Mouse (Mus musculus) gastrocnemius, postnatal 4 days (tissue): Measurements from ENCODE around the gene Olfr1065. TPM values are rescaled to one million over a fixed set of nuclear protein-coding genes. Genes with fewer than 3 reads are reported as not detected.
"Not testable (repeated sequence)": the region's sequence is repeated elsewhere in the genome, so short reads cannot be mapped to it uniquely, and the experiment has no call there.

Experiments
- DNase-seq, 2 experiments: peaks; one replicate each; pipeline ENCODE4 v3.0.0; 2021 to 2022; ENCODE audit warnings: low spot score in 2 of 2, mixed read lengths in 2 of 2
- long read RNA-seq, 2 experiments: library from polyadenylated mRNA; stranded (forward); transcript quantifications; one replicate each; pipeline ENCODE4 v2.0.0; 2021
- total RNA-seq, 2 experiments: library from RNA; stranded (reverse); gene quantifications; 2 replicates each; pipeline ENCODE4 v1.2.3; 2021

Gene Olfr1065
- not detected for total RNA-seq
- long read RNA-seq, experiment 1 = 0 reads
- long read RNA-seq, experiment 2 = 0 reads

- DNase-seq = not testable (repeated sequence)
Measured at GRCm38 (mm10) chr2:86450491-86450890, at the start of gene Olfr1065. TSS of gene Olfr1065 (minus strand) at chr2:86450591.

GRCm38 (mm10) chr2:86487286-86487685 is 36.9 kb upstream of the Olfr1065 start, which contains the start of gene Olfr228:
TSS of gene Olfr228 (minus strand) at chr2:86487386.
- no peak for DNase-seq

DNA sequence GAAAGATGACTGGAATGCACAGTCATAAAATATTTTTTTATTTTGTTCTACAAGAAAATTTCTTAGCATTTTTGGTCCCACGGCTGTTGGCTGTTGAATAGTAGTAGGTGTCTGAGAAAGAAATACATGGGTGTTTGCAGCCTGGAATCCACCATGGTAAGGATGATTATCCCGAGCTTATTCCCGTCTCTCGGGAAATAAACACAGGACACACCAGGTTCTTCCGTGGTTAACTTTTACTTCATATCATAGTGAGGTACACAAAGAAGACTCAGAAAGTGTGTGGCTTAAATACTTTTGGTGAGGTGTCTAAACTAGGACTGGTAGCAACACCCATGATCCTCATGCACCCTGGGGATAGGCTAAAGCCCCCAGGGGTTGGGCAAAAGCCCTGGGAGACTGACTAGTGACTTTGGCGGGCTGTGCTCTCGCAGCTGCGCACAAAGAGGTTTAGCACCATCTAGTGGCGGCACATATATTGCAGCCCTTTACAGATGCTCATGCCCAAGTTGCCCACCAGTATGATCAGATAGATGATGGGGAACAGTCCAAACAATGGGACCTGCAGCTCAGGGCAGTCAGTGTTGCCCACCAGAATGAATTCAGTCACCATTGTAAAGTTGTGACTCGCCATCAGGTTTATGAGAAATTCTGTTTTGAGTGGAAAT is 14.2 kb upstream of the Olfr1065 start:
- DNase-seq = peak in 1 of 2 experiments; percentile 15

DNA sequence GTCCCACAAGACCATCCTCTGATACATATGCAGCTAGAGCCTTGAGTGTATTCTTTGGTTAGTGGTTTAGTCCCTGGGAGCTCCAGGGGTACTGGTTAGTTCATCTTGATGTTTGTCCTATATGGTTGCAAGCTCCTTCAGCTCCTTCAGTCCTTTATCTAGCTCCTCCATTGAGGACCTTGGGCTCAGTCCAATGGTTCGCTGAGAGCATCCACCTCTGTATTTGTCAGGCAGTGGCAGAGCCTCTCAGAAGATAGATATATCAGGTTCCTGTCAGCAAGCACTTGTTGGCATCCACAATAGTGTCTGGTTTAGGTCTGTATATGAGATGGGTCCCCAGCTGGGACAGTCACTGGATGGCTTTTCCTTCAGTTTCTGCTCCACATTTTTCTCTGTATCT is 10.0 kb upstream of the Olfr1065 start:
- DNase-seq = no peak

- DNase-seq = no peak
Measured at GRCm38 (mm10) chr2:86456169-86456568, 5.8 kb upstream of the Olfr1065 start, which contains the start of gene Olfr1066. TSS of gene Olfr1066 (minus strand) at chr2:86456269.

DNA sequence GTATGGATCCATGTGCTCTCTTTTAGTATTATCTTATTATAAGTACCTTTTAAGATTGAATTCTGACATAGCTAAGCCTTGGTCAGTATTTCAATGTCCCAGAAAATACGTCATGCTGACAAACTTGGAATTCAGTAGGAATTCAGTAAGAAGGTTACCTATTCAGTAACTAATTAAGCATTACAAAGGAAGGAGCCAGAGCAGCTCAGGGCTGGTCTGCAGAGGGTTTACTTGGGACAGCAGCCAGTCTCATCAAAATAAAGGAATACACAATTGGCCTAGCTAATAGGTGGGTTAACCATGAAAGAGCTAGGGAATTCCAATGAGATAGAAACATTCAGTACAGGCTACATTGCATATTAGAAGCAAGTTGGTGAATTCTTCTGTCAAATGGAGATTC is 8.3 kb downstream of the Olfr1065 start:
- not testable (repeated sequence) for DNase-seq

DNA sequence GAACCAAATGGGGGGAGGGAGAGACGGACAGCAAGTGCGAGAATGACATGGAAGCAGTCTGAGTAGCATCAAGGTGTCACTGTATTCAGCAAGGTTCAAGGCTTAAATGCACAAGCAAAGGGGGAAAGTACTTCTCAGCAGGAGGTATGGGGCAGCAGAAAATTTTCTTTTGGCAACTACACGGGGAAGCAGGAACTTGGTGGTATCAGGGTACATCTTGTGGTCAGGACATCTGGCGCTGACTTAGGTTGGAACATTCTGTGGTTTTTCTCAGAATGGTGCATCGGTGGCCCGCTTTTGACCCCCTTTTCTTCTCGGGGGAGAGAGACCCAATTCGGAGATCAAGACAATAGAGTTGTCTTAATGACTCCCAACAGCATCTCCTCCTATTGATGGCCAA is 21.9 kb downstream of the Olfr1065 start:
- DNase-seq = not testable (repeated sequence)

DNA sequence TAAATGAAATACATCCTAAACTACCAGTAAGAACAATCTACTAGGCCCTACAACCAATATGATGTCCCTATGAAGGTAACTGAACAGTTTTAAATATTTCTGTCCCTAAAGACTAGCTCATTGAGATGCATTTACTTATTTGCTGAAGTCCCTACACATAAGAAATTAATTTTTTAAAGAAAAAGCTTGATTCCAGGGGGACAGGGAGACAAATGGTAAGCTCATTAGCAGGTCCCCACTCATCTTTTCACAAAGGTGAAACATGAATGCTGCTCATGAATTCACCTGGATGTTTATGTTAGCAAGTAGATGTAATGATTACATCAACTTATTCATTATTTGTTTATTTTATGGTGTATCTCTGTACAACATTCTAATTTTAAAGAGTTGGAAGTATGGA is 23.7 kb downstream of the Olfr1065 start, which contains the start of gene Olfr1062:
Gene Olfr1062 (minus strand): TSS at position 101 of the 400 bp plus-strand sequence.
- DNase-seq = not testable (repeated sequence)

DNA sequence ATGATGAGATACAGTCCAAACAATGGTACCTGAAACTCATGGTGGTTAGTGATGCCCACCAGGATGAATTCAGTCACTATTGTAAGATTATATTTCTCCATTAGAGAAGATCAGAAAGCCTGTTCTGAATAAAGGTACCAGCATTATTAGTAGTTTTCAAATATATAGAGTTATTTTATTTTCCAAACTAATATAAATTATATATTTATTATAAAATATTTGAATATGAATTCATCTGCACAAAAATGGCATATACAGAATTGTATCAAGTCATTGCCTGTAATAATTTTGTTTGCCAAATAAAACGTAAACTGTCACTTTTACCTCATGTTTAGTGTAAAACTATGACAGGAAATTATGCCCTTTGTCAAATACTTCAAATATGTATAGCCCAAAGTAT is 36.4 kb downstream of the Olfr1065 start, which contains the start of gene Olfr1061:
Gene Olfr1061 (minus strand): TSS at position 101 of the 400 bp plus-strand sequence.
- no peak for DNase-seq

DNA sequence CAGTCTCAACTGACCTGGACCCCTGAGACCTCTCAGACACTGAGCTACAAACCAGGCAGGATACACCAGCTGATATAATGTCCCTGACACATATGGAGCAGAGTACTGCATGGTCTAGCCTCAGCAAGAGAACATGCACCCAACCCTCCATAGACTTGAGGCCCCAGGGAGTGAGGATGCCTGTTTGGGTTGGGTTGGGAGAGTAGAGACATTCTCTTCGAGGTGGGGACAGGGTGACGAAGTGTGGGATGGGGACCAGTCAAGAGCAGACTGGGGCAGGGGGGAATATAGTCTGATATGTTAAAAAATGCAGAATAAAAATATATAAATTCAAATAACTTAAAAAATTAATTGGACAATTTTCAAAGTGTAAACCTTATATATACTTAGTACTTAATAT is 55.3 kb downstream of the Olfr1065 start:
- DNase-seq = no peak

Other genes starting within 250 kb of the Olfr1065 start
- gene Olfr1045, start 247.6 kb downstream of the Olfr1065 start, total RNA-seq = not detected
- not detected for gene Olfr1046, start 231.3 kb downstream of the Olfr1065 start, total RNA-seq
- gene Olfr1047, start 219.2 kb downstream of the Olfr1065 start, total RNA-seq = not detected
- not detected for gene Olfr1048, start 210.3 kb downstream of the Olfr1065 start, total RNA-seq
- gene Olfr1049, start 192.3 kb downstream of the Olfr1065 start, total RNA-seq = not detected
- not detected for gene Olfr1051, start 171.5 kb downstream of the Olfr1065 start, total RNA-seq
- gene Olfr1052, start 158.1 kb downstream of the Olfr1065 start, total RNA-seq = not detected
- not detected for gene Olfr1053, start 135.3 kb downstream of the Olfr1065 start, total RNA-seq
- not detected for gene Olfr1054, start 115.2 kb downstream of the Olfr1065 start, total RNA-seq
- gene Olfr1055, start 100.3 kb downstream of the Olfr1065 start, total RNA-seq = not detected
- gene Olfr1056, start 88.1 kb downstream of the Olfr1065 start, total RNA-seq = not detected
- gene Olfr1057, start 72.2 kb downstream of the Olfr1065 start, total RNA-seq = not detected
- not detected for gene Olfr1058, start 62.0 kb downstream of the Olfr1065 start, total RNA-seq
- not detected for gene Olfr1061, start 36.5 kb downstream of the Olfr1065 start, total RNA-seq
- gene Olfr1062, start 23.8 kb downstream of the Olfr1065 start, total RNA-seq = not detected
- not detected for gene Olfr1066, start 5.7 kb upstream of the Olfr1065 start, total RNA-seq
- not detected for gene Olfr228, start 36.8 kb upstream of the Olfr1065 start, total RNA-seq
- not detected for gene Olfr1076, start 57.9 kb upstream of the Olfr1065 start, total RNA-seq
- gene Olfr1079, start 91.9 kb upstream of the Olfr1065 start, total RNA-seq = not detected
- gene Olfr1080, start 107.6 kb upstream of the Olfr1065 start, total RNA-seq = not detected
- gene Olfr1082, start 148.4 kb upstream of the Olfr1065 start, total RNA-seq = not detected
- not detected for gene Olfr1084, start 189.1 kb upstream of the Olfr1065 start, total RNA-seq
- not detected for gene Olfr1085, start 211.4 kb upstream of the Olfr1065 start, total RNA-seq
- gene Olfr1086, start 229.5 kb upstream of the Olfr1065 start, total RNA-seq = not detected
- not detected for gene Olfr1087, start 247.8 kb upstream of the Olfr1065 start, total RNA-seq